ENCODE assay signal across 21 mouse cellular contexts in genomic region chr2:77900741-77901140, GRCm38 (mm10). TPM values are rescaled to one million over a fixed set of nuclear protein-coding genes. Genes with fewer than 3 reads are reported as not detected.
DNase-seq lines count a peak whose midpoint lies in the region; ATAC-seq and TF ChIP-seq lines count a peak whose summit lies in the region.
"Had no signal": no experiment of that assay in that cellular context is flagged by ENCODE, and none has a peak within 500 bp of the region (broad histone marks: within the 10 kb centered on the region; RNA-seq: fewer than 3 reads in every experiment).

No protein-coding gene starts in this region.

- peaks cover 49% of the 10 kb centered on the region for H3K36me3 ChIP-seq in liver, postnatal 0 days (replicated peaks; ENCODE audit: insufficient read depth, low read length)
- H3K36me3 ChIP-seq in hindbrain, embryonic 10.5 days: peaks cover 96% of the 10 kb centered on the region

- H3K27ac ChIP-seq in liver, postnatal 0 days (ENCODE audit: low read depth): no peak overlapping the region
- H3K27ac ChIP-seq in hindbrain, embryonic 10.5 days: no peak overlapping the region

- WGBS in liver, postnatal 0 days (ENCODE audit: insufficient replicate concordance): 92% methylated on average over 5 of the region's 5 CpGs
- 97% methylated on average over 5 of the region's 5 CpGs for WGBS in hindbrain, embryonic 10.5 days

- H3K4me2 ChIP-seq in liver, postnatal 0 days (ENCODE audit: low read depth, low read length): no peak overlapping the region

- no peak for TF ChIP-seq EP300 in liver, postnatal 0 days (IDR thresholded peaks at IDR 0.05; ENCODE audit: low read depth)

- no peaks in the 10 kb centered on the region for H3K9me3 ChIP-seq in liver, postnatal 0 days (ENCODE audit: low read length)
- H3K9me3 ChIP-seq in hindbrain, embryonic 10.5 days: no peaks in the 10 kb centered on the region
- H3K9me3 ChIP-seq: G1E had no signal

- no peak for ATAC-seq in liver, postnatal 0 days
- ATAC-seq: activated CD4-positive, CD25-positive, alpha-beta regulatory T cell, adult 4 months; CD4-positive, CD25-positive, alpha-beta regulatory T cell, adult 4 months; Patski had no signal

- TF ChIP-seq CTCF in liver, postnatal 0 days (IDR thresholded peaks at IDR 0.05; ENCODE audit: low read depth): no peak

- H3K27me3 ChIP-seq in liver, postnatal 0 days (ENCODE audit: insufficient read depth, low read length): no peaks in the 10 kb centered on the region
- no peaks in the 10 kb centered on the region for H3K27me3 ChIP-seq in hindbrain, embryonic 10.5 days (ENCODE audit: insufficient read depth, poor library complexity, severe bottlenecking)
- H3K27me3 ChIP-seq: CH12.LX, Patski had no signal

- no peak overlapping the region for H3K9ac ChIP-seq in liver, postnatal 0 days (replicated peaks)

- no peaks in the 10 kb centered on the region for H3K4me1 ChIP-seq in liver, postnatal 0 days (ENCODE audit: insufficient read depth)
- H3K4me1 ChIP-seq in hindbrain, embryonic 10.5 days (replicated peaks): no peaks in the 10 kb centered on the region

- H3K4me3 ChIP-seq in liver, postnatal 0 days (ENCODE audit: low read depth, low read length): no peak overlapping the region
- H3K4me3 ChIP-seq in hindbrain, embryonic 10.5 days: no peak overlapping the region

- DNase-seq in 3T3-L1 (ENCODE audit: low read depth, low spot score) (peak; percentile 68), adipocyte (ENCODE audit: low spot score) (peak; percentile 72)
- no peak for DNase-seq in liver, postnatal 0 days
- no peak for DNase-seq in hindbrain, embryonic 10.5 days (ENCODE audit: low spot score)
- DNase-seq: adrenal gland, adult 2 months; adrenal gland, adult 8-10 months; adrenal gland, postnatal 10 days; adrenal gland, postnatal 14 days; adrenal gland, postnatal 25 days; adrenal gland, postnatal 36 days; B cell, adult 2 months; cerebellum, adult 11 months; cerebellum, adult 11-12 months; cerebellum, adult 18-20 months; cerebellum, adult 2 months; cerebellum, adult 8-10 months had no signal

RNA-seq across cellular contexts. Expression of gene Cwc22, which starts 45.4 kb away (rescaled TPM):
- polyA plus RNA-seq in liver, postnatal 0 days (2015; fragmentation: Nextera tagmentation; extraction: Ambion mirVana): 5.9 and 9.0 TPM in 2 replicates
- 28.8 and 35.0 TPM in 2 replicates for polyA plus RNA-seq in hindbrain, embryonic 10.5 days (2016; fragmentation: Nextera tagmentation; extraction: Ambion mirVana)

Comparison
In these comparisons a context has a peak if more than half of its experiments do, and no peak if none do; other contexts are left out.
1. DNase-seq: peak in 3T3-L1 (single experiment) and adipocyte (single experiment); none in liver, postnatal 0 days (single experiment) and hindbrain, embryonic 10.5 days (single experiment).